Mouse (Mus musculus): Measurements from ENCODE around the gene Pdzd3. TPM values are rescaled to one million over a fixed set of nuclear protein-coding genes. Genes with fewer than 3 reads are reported as not detected.

The Pdzd3 gene
- polyA plus RNA-seq, 1 experiment from 2014 or later: 0.31 TPM

- peak within 1 kb of the TSS; percentile 65 for H3K4me2 ChIP-seq (replicated peaks)
- no peaks in the 10 kb centered on the region for H3K36me3 ChIP-seq
- peak; percentile 96 for ATAC-seq (ENCODE audit: low FRiP score, low read depth)
- peak within 1 kb of the TSS; percentile 80 for H3K9ac ChIP-seq (replicated peaks)
- peak within 1 kb of the TSS; percentile 89 for H3K4me3 ChIP-seq
- no peaks in the 10 kb centered on the region for H3K27me3 ChIP-seq
- peaks cover 19% of the 10 kb centered on the region for H3K4me1 ChIP-seq
- no peaks in the 10 kb centered on the region for H3K9me3 ChIP-seq
- peak within 1 kb of the TSS; percentile 94 for H3K27ac ChIP-seq (replicated peaks)
- under 1% methylated on average over 62 of the region's 76 CpGs for WGBS
Observed at GRCm38 (mm10) chr9:44233802-44234478, 17.3 kb downstream of the Pdzd3 start, which contains the start of gene Cbl. TSS of gene Cbl (minus strand) at chr9:44234049.

GRCm38 (mm10) chr9:44233021-44233801 is 18.1 kb downstream of the Pdzd3 start:
- peak overlapping the region; percentile 80 for H3K9ac ChIP-seq (replicated peaks)
- peak overlapping the region; percentile 94 for H3K27ac ChIP-seq (replicated peaks)
- ATAC-seq (ENCODE audit: low FRiP score, low read depth): peak; percentile 86
- H3K36me3 ChIP-seq: no peaks in the 10 kb centered on the region
- peak overlapping the region; percentile 89 for H3K4me3 ChIP-seq
- WGBS: under 1% methylated on average over 33 of the region's 40 CpGs
- H3K4me1 ChIP-seq: peaks cover 19% of the 10 kb centered on the region
- peak overlapping the region; percentile 65 for H3K4me2 ChIP-seq (replicated peaks)
- no peaks in the 10 kb centered on the region for H3K27me3 ChIP-seq
- no peaks in the 10 kb centered on the region for H3K9me3 ChIP-seq

- no peak overlapping the region for H3K27ac ChIP-seq (replicated peaks)
- H3K36me3 ChIP-seq: no peaks in the 10 kb centered on the region
- no peak for ATAC-seq (ENCODE audit: low FRiP score, low read depth)
- peaks cover 19% of the 10 kb centered on the region for H3K4me1 ChIP-seq
- H3K4me3 ChIP-seq: peak overlapping the region; percentile 89; the same call in 1 of the 2 replicates
- 0 out of 2 replicates have a peak overlapping the region, but pooled peaks have one; percentile 4 for H3K9ac ChIP-seq (replicated peaks)
- H3K4me2 ChIP-seq (replicated peaks): peak overlapping the region; percentile 65; the same call in 1 of the 2 replicates
- no peaks in the 10 kb centered on the region for H3K27me3 ChIP-seq
- H3K9me3 ChIP-seq: no peaks in the 10 kb centered on the region
Observed at GRCm38 (mm10) chr9:44231609-44232008, 19.7 kb downstream of the Pdzd3 start.

- H3K27me3 ChIP-seq: no peaks in the 10 kb centered on the region
- H3K36me3 ChIP-seq: no peaks in the 10 kb centered on the region
- H3K4me1 ChIP-seq: peaks cover 4% of the 10 kb centered on the region
- H3K4me2 ChIP-seq (replicated peaks): no peak overlapping the region
- H3K9ac ChIP-seq (replicated peaks): no peak overlapping the region
- 77% methylated on average over 6 of the region's 6 CpGs for WGBS
- H3K27ac ChIP-seq (replicated peaks): no peak overlapping the region
- no peaks in the 10 kb centered on the region for H3K9me3 ChIP-seq
- no peak for ATAC-seq (ENCODE audit: low FRiP score, low read depth)
- H3K4me3 ChIP-seq: no peak overlapping the region
Observed at GRCm38 (mm10) chr9:44225993-44226392, 25.3 kb downstream of the Pdzd3 start.

GRCm38 (mm10) chr9:44213538-44213937 is 37.7 kb downstream of the Pdzd3 start:
- no peak for ATAC-seq (ENCODE audit: low FRiP score, low read depth)
- no peaks in the 10 kb centered on the region for H3K4me1 ChIP-seq
- H3K9me3 ChIP-seq: 0 out of 2 replicates have a peak, but pooled peaks cover 6% of the 10 kb centered on the region
- 95% methylated on average over 14 of the region's 14 CpGs for WGBS
- peaks cover 9% of the 10 kb centered on the region; the same call in 1 of the 2 replicates for H3K36me3 ChIP-seq
- no peak overlapping the region for H3K4me2 ChIP-seq (replicated peaks)
- H3K4me3 ChIP-seq: no peak overlapping the region
- H3K27me3 ChIP-seq: no peaks in the 10 kb centered on the region
- H3K27ac ChIP-seq (replicated peaks): no peak overlapping the region
- H3K9ac ChIP-seq (replicated peaks): no peak overlapping the region

GRCm38 (mm10) chr9:44212406-44212805 is 38.9 kb downstream of the Pdzd3 start:
- WGBS: 95% methylated on average over 4 of the region's 4 CpGs
- H3K4me2 ChIP-seq (replicated peaks): no peak overlapping the region

GRCm38 (mm10) chr9:44209416-44209815 is 41.9 kb downstream of the Pdzd3 start:
- peaks cover 9% of the 10 kb centered on the region; the same call in 1 of the 2 replicates for H3K36me3 ChIP-seq
- H3K27ac ChIP-seq (replicated peaks): no peak overlapping the region
- no peak overlapping the region for H3K4me2 ChIP-seq (replicated peaks)
- H3K4me3 ChIP-seq: no peak overlapping the region
- no peaks in the 10 kb centered on the region for H3K27me3 ChIP-seq
- H3K9ac ChIP-seq (replicated peaks): no peak overlapping the region
- 0 out of 2 replicates have a peak, but pooled peaks cover 6% of the 10 kb centered on the region for H3K9me3 ChIP-seq
- no peaks in the 10 kb centered on the region for H3K4me1 ChIP-seq
- no peak for ATAC-seq (ENCODE audit: low FRiP score, low read depth)
- WGBS: 97% methylated on average over 4 of the region's 4 CpGs

More at GRCm38 (mm10) chr9:44212406-44212805, 38.9 kb downstream of the Pdzd3 start:
- no peak for ATAC-seq (ENCODE audit: low FRiP score, low read depth)
- Histone ChIP-seq H3K9ac (replicated peaks) (no peak overlapping the region), H3K27ac (replicated peaks) (no peak overlapping the region), H3K9me3 (0 out of 2 replicates have a peak, but pooled peaks cover 6% of the 10 kb centered on the region), H3K36me3 (peaks cover 9% of the 10 kb centered on the region; the same call in 1 of the 2 replicates), H3K4me3 (no peak overlapping the region), H3K27me3 (no peaks in the 10 kb centered on the region), H3K4me1 (no peaks in the 10 kb centered on the region)

GRCm38 (mm10) chr9:44207840-44208239 is 43.4 kb downstream of the Pdzd3 start:
- Histone ChIP-seq H3K4me2 (replicated peaks) (no peak overlapping the region), H3K36me3 (peaks cover 8% of the 10 kb centered on the region; the same call in 1 of the 2 replicates), H3K4me1 (no peaks in the 10 kb centered on the region), H3K9ac (replicated peaks) (no peak overlapping the region), H3K27me3 (no peaks in the 10 kb centered on the region), H3K27ac (replicated peaks) (no peak overlapping the region), H3K4me3 (no peak overlapping the region), H3K9me3 (0 out of 2 replicates have a peak, but pooled peaks cover 6% of the 10 kb centered on the region)
- ATAC-seq (ENCODE audit: low FRiP score, low read depth): no peak
- WGBS: 96% methylated on average over 2 of the region's 2 CpGs

GRCm38 (mm10) chr9:44200458-44200857 is 50.8 kb downstream of the Pdzd3 start:
- H3K4me1 ChIP-seq: no peaks in the 10 kb centered on the region
- H3K27ac ChIP-seq (replicated peaks): no peak overlapping the region
- no peak overlapping the region for H3K9ac ChIP-seq (replicated peaks)
- H3K36me3 ChIP-seq: peaks cover 30% of the 10 kb centered on the region
- no peak overlapping the region for H3K4me3 ChIP-seq
- no peaks in the 10 kb centered on the region for H3K27me3 ChIP-seq
- WGBS: 55% methylated on average over 3 of the region's 3 CpGs
- H3K9me3 ChIP-seq: no peaks in the 10 kb centered on the region
- no peak overlapping the region for H3K4me2 ChIP-seq (replicated peaks)
- no peak for ATAC-seq (ENCODE audit: low FRiP score, low read depth)

GRCm38 (mm10) chr9:44199580-44199979 is 51.7 kb downstream of the Pdzd3 start:
- no peak overlapping the region for H3K4me2 ChIP-seq (replicated peaks)
- no peak for ATAC-seq (ENCODE audit: low FRiP score, low read depth)
- no peak overlapping the region for H3K9ac ChIP-seq (replicated peaks)
- no peaks in the 10 kb centered on the region for H3K4me1 ChIP-seq
- no peak overlapping the region for H3K4me3 ChIP-seq
- H3K27ac ChIP-seq (replicated peaks): no peak overlapping the region
- H3K27me3 ChIP-seq: no peaks in the 10 kb centered on the region
- no peaks in the 10 kb centered on the region for H3K9me3 ChIP-seq
- peaks cover 30% of the 10 kb centered on the region for H3K36me3 ChIP-seq

- ATAC-seq (ENCODE audit: low FRiP score, low read depth): no peak
- H3K4me2 ChIP-seq (replicated peaks): no peak overlapping the region
- H3K27ac ChIP-seq (replicated peaks): no peak overlapping the region
- H3K4me3 ChIP-seq: no peak overlapping the region
- H3K9ac ChIP-seq (replicated peaks): no peak overlapping the region
- peaks cover 30% of the 10 kb centered on the region for H3K36me3 ChIP-seq
- WGBS: 96% methylated on average over 3 of the region's 3 CpGs
- no peaks in the 10 kb centered on the region for H3K9me3 ChIP-seq
- H3K27me3 ChIP-seq: no peaks in the 10 kb centered on the region
- no peaks in the 10 kb centered on the region for H3K4me1 ChIP-seq
Observed at GRCm38 (mm10) chr9:44199166-44199565, 52.1 kb downstream of the Pdzd3 start.
